Mouse (Mus musculus) spleen, adult 2 months (tissue): ENCODE results near the gene Cab39.

ENCODE experiments used
- CTCF ChIP-seq: fragments of 200-500 bp; IDR thresholded peaks from 2 replicates; pipeline ENCODE4 v1.5.1; 2011; ENCODE audit warnings: mild to moderate bottlenecking, inconsistent platforms; ENCODE audit not compliant: insufficient read depth, insufficient read length, insufficient replicate concordance; ENCODE audit errors: extremely low read depth
- POLR2A ChIP-seq: fragments of 200-500 bp; IDR thresholded peaks from 2 replicates; pipeline ENCODE4 v1.6.1; 2011; ENCODE audit warnings: low read depth, low read length, inconsistent platforms

DNA sequence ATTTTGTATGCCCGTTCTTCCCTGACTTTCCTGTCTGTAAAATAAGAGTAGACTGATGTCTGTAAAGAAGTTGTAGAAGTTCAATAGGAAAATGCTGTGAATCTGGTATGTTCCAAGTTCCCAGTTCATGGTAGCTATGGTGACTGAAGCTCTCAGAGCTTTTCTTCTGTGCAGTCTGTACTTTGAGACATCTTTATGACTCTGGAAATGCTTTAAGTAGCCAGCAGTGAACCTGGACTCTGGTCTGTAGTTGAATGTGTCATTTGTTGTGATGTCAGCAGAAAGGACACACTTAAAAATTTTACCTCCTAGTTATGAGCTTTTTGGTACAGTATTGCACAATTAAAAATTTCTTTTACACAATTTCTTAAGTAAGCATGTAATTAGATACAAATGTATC is 9.3 kb downstream of the Cab39 start:
- TF ChIP-seq CTCF (no peak), POLR2A (no peak)
